Mouse (Mus musculus): ENCODE results near the gene Slc35f1. TPM values are rescaled to one million over a fixed set of nuclear protein-coding genes. Genes with fewer than 3 reads are reported as not detected.

Slc35f1 gene
- polyA plus RNA-seq, 1 experiment, result not detected

DNA sequence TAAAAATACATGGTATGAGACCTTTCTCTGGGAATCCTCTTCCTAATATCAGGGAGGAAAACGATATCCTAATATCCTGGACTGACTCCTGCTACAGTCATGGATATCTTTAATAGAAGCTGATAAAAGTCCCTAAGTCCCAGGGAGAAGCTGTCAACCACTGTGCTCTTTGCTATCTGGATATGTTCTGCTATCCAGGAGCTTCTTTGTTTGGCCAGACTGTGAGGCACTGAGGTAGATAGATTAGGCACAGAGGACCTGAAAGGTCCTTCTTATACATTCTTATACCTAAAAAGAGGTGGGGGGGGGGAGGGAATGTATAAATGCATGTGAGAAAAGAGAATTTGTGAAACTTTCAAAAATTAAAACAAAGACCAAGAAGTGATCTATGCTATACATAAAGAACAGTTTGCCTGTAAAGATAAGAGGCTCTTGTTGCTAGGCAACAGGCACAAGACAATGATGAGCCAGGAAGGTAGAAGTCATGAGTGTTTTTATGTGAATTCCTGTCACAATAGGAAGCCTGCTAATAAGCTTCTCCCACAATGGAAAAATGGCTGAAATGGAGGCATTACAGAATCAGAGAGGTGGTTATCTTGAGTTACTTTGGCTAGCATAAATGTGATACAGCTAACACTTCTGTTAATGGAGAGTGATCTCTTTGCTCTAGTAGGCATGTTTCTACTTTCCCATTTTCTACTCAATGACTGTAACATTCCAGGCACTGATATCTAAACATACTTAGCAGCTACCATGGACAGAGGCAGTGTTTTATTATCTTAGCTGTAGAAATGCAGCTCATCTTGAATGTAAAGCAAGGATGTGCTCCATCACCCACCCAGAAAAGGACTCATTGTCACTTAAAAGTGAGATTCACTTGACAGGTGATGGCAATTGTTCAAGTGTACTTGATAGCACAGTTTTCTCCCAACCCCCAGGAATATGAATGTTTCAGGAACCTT lies 316.2 kb downstream of the Slc35f1 start:
- no peaks in the 10 kb centered on the region for H3K4me1 ChIP-seq (ENCODE audit: control insufficient read depth, insufficient read depth, low read length)
- no peak overlapping the region for H3K4me3 ChIP-seq (ENCODE audit: insufficient read depth, low read depth, low read length)
- 93% methylated on average over 1 of the region's 1 CpGs for WGBS
- TF ChIP-seq POLR2A (IDR thresholded peaks at IDR 0.05; ENCODE audit: insufficient read depth, low read depth, low read length), result no peak
- no peak for TF ChIP-seq CTCF (IDR thresholded peaks at IDR 0.05; ENCODE audit: insufficient read depth, low read depth, low read length)
- H3K27ac ChIP-seq (ENCODE audit: insufficient read depth, low read depth, low read length), result no peak overlapping the region

DNA sequence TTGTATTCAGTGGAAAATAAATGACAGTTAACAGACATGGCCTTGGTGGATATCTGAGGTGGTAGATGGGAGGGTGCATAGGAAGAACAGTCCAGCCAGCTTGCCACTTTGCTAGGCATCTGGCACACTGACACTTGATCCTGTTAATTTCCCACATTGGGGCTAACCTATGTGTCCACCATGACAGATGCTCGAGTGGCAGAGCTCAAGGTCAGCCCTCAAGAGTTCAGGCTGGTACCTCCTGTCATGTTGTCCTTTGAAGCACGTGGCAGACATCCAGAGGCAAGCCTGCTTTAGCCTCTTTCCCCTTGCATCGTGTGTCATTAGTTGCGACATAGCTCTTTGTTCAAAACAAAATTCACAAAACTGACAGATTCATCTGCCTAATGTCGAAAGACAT lies 323.5 kb downstream of the Slc35f1 start:
- Histone ChIP-seq H3K27ac (ENCODE audit: insufficient read depth, low read depth, low read length) (no peak overlapping the region), H3K4me1 (ENCODE audit: control insufficient read depth, insufficient read depth, low read length) (no peaks in the 10 kb centered on the region), H3K4me3 (ENCODE audit: insufficient read depth, low read depth, low read length) (no peak overlapping the region)
- no peak for TF ChIP-seq CTCF (IDR thresholded peaks at IDR 0.05; ENCODE audit: insufficient read depth, low read depth, low read length)
- 63% methylated on average over 5 of the region's 5 CpGs for WGBS

DNA sequence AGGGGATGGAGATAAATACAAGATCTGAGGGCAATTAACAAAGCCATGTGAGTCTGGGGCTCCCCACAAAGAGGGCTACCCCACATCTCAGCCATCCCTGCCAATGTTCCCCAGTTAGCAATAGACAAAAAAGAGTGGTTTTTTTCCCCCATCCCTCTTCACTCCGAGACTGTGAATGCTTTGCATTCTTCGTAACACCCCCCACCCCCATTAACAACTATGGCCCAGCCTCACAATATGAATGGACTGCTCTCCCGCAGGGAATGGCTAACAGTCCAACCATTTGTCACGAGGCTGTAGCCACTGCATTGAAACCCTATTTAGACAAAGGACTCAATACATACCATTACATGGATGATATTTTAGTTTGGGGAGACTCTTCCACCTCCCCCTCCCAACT lies 338.1 kb downstream of the Slc35f1 start:
- H3K4me1 ChIP-seq (ENCODE audit: control insufficient read depth, insufficient read depth, low read length), result no peaks in the 10 kb centered on the region
- H3K27ac ChIP-seq (ENCODE audit: insufficient read depth, low read depth, low read length), result no peak overlapping the region
- H3K4me3 ChIP-seq (ENCODE audit: insufficient read depth, low read depth, low read length), result no peak overlapping the region
- TF ChIP-seq POLR2A (IDR thresholded peaks at IDR 0.05; ENCODE audit: insufficient read depth, low read depth, low read length) (no peak), CTCF (IDR thresholded peaks at IDR 0.05; ENCODE audit: insufficient read depth, low read depth, low read length) (no peak)
- 44% methylated on average over 4 of the region's 4 CpGs for WGBS

DNA sequence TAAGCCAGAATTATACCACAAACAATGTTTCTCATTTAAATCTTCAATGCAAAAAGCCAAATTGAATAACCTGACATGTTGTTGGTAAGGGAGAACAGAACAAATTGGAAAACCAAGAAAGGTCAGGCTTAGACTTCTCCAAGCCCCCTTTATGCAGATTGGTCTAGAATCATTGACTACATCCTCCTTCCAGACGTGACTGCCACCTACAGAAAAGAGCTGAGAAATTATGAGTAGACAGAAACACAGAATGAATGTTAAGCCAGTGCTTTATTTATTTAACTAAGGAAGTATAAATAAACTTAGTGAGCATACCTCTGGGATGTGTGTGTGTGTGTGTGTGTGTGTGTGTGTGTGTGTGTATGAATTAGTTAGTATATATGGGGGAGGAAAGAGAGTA lies 344.9 kb downstream of the Slc35f1 start:
- Histone ChIP-seq H3K4me1 (ENCODE audit: control insufficient read depth, insufficient read depth, low read length) (no peaks in the 10 kb centered on the region), H3K27ac (ENCODE audit: insufficient read depth, low read depth, low read length) (no peak overlapping the region), H3K4me3 (ENCODE audit: insufficient read depth, low read depth, low read length) (no peak overlapping the region)
- TF ChIP-seq CTCF (IDR thresholded peaks at IDR 0.05; ENCODE audit: insufficient read depth, low read depth, low read length) (no peak), POLR2A (IDR thresholded peaks at IDR 0.05; ENCODE audit: insufficient read depth, low read depth, low read length) (no peak)
- WGBS, result 51% methylated on average over 1 of the region's 1 CpGs

DNA sequence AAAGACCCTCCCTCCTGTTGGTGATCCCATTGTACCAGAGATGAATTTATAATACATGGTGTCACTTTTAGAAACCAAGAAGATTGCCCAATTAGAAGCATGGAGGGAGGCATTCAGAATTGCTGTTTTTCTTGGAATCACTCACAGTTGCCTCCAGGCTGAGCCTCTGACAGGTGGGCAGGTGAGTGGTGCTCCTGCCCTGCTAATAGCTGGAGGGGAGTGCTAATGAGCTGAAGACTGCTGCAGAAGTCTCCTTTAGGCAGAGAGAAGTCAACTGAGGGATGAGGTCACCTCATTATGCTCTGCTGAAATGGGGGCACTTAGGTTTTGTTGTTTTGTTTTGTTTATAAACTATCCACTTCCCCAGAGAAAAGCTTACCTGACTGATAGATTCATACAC lies 355.6 kb downstream of the Slc35f1 start:
- Histone ChIP-seq H3K4me3 (ENCODE audit: insufficient read depth, low read depth, low read length) (no peak overlapping the region), H3K4me1 (ENCODE audit: control insufficient read depth, insufficient read depth, low read length) (no peaks in the 10 kb centered on the region), H3K27ac (ENCODE audit: insufficient read depth, low read depth, low read length) (no peak overlapping the region)
- TF ChIP-seq POLR2A (IDR thresholded peaks at IDR 0.05; ENCODE audit: insufficient read depth, low read depth, low read length), result no peak
- TF ChIP-seq CTCF (IDR thresholded peaks at IDR 0.05; ENCODE audit: insufficient read depth, low read depth, low read length), result no peak

DNA sequence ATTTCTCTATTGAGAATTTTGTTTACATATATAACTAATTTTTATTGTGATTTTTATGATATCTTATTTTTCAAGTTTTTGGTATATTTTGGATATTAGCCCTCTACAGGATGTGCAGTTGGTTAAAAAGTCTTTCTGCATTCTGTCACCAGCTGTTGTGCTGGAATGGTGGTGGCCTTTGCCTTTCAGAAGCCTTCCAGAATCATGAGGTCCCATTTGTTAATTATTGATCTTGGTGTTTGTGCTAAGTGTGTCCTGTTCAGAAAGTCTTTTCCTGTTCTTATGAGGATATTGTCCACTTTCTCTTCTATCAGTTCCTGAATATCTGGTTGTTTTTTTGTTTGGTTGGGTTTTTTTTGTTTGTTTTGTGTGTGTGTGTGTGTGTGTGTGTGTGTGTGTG lies 362.2 kb downstream of the Slc35f1 start:
- no peaks in the 10 kb centered on the region for H3K4me1 ChIP-seq (ENCODE audit: control insufficient read depth, insufficient read depth, low read length)
- no peak overlapping the region for H3K4me3 ChIP-seq (ENCODE audit: insufficient read depth, low read depth, low read length)
- no peak overlapping the region for H3K27ac ChIP-seq (ENCODE audit: insufficient read depth, low read depth, low read length)
- TF ChIP-seq POLR2A (IDR thresholded peaks at IDR 0.05; ENCODE audit: insufficient read depth, low read depth, low read length) (no peak), CTCF (IDR thresholded peaks at IDR 0.05; ENCODE audit: insufficient read depth, low read depth, low read length) (no peak)

DNA sequence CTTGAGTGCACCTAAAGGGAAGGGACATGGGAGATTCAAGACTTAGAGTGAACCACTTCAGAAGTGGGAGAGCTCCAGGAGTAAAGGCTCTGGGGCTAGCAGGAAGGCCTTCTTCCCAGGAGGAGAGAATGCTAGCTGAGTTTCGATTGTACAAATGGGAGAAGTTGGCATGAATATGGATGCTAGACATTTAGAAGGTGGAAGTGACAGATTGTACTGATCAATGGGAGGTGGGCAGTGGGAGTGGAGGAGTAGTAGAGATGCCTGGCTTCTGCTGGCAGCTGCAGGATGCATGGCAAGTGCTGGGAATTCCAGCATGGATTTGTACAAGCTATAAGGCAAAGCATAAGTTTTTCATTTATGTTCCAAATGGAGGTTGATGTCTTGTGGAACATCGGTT lies 370.4 kb downstream of the Slc35f1 start:
- 77% methylated on average over 2 of the region's 2 CpGs for WGBS
- no peak overlapping the region for H3K27ac ChIP-seq (ENCODE audit: insufficient read depth, low read depth, low read length)
- H3K4me1 ChIP-seq (ENCODE audit: control insufficient read depth, insufficient read depth, low read length), result no peaks in the 10 kb centered on the region
- TF ChIP-seq POLR2A (IDR thresholded peaks at IDR 0.05; ENCODE audit: insufficient read depth, low read depth, low read length) (no peak), CTCF (IDR thresholded peaks at IDR 0.05; ENCODE audit: insufficient read depth, low read depth, low read length) (no peak)
- no peak overlapping the region for H3K4me3 ChIP-seq (ENCODE audit: insufficient read depth, low read depth, low read length)

DNA sequence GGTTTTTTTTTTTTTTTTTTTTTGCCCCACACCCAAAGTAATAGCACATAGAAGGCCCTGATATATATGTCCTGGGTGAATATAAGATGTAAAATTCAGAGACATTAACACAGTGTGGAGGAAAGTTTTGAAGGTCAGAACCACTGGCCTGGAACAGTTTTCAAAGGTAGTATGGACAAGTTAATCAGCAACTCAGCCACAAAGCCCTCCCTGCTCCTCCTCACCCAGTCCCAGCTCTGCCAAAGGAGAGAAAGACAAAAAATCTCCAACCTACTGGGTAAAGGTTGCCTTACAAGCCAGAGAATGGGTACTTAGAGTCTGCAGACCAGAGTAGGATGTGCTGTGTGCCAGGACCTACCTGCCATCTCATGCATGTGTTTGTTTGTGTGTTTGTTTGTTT lies 372.4 kb downstream of the Slc35f1 start:
- no peak overlapping the region for H3K4me3 ChIP-seq (ENCODE audit: insufficient read depth, low read depth, low read length)
- no peak overlapping the region for H3K27ac ChIP-seq (ENCODE audit: insufficient read depth, low read depth, low read length)
- no peak for TF ChIP-seq CTCF (IDR thresholded peaks at IDR 0.05; ENCODE audit: insufficient read depth, low read depth, low read length)
- no peak for TF ChIP-seq POLR2A (IDR thresholded peaks at IDR 0.05; ENCODE audit: insufficient read depth, low read depth, low read length)
- H3K4me1 ChIP-seq (ENCODE audit: control insufficient read depth, insufficient read depth, low read length), result no peaks in the 10 kb centered on the region

DNA sequence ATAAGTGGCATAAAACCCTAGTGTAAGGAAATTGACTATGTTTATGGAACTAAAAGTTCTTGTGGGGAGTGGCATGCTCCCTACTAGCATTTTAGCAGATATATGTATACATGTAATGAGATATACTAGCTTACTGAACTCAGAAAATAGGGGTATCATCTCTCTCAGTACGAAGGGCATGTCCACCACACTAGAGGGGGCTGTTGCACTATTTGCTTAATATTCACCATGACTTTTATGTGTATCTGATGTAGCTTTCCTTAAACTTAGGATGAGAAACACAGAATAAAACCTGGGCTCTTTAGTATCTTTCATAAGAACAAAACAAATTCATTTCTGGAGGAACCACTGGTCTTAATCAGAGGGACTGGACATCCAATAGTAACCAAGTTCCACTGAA lies 397.5 kb downstream of the Slc35f1 start:
- TF ChIP-seq CTCF (IDR thresholded peaks at IDR 0.05; ENCODE audit: insufficient read depth, low read depth, low read length) (no peak), POLR2A (IDR thresholded peaks at IDR 0.05; ENCODE audit: insufficient read depth, low read depth, low read length) (no peak)
- Histone ChIP-seq H3K4me1 (ENCODE audit: control insufficient read depth, insufficient read depth, low read length) (no peaks in the 10 kb centered on the region), H3K27ac (ENCODE audit: insufficient read depth, low read depth, low read length) (no peak overlapping the region), H3K4me3 (ENCODE audit: insufficient read depth, low read depth, low read length) (no peak overlapping the region)
- WGBS, result 79% methylated on average over 1 of the region's 1 CpGs
